Mouse (Mus musculus) lung, postnatal 4 days (tissue): ENCODE results near the gene Col6a1.

Experiments used
- DNase-seq, 2 experiments: peaks; one replicate each; pipeline ENCODE4 v3.0.0; 2021

The Col6a1 gene

DNA sequence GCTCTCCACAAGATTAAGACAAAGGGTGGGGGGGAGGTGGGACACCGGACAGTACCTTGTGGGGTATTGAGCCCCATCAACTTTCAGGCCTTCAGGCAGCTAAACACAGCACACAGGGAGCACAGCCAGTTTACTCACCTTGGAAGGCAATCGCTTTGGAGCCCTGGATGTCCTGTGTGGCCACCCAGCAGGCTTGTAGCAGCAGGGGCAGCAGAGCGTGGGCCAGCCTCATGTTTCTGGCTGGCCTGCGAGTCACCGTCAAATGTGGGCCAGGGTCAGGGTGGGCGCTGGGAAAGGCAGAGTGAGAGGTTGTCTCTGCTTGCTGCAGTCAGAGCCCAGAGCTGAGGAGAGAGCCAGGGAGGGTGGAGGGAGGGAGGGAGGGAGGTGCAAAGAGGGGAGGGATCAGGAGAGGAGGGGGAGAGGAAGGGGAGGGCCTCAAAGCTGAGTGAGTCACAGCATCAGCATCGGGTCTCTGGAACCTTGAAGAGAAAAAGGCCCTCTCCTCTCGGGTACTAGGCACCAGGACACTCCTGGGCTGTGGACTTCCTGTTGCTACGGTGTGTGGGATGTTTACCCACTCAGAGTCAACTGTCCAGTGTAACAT lies at the start of gene Col6a1:
TSS of gene Col6a1 (minus strand) at position 487 of the 604 bp plus-strand sequence.
- peak; percentile 42 to 44 for DNase-seq

DNA sequence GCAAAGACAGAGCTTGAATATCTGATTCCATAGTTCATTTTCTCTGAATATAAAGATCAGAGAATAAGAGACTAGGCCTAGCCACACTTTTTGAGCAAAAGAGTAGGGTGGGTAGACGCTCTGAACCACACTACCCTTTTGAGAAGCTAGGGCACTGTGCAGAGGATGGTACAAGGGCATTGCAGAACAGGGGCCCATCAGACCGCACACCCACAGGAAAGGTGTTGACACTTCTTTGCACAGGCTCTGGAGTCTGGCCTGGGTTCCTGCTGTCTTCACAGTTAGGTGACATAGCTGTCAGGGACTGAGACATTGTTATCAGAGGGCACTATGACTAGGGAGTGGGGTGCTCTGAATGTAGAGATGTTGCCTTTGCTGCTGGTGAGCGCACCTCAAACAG lies 45.7 kb upstream of the Col6a1 start:
- no peak for DNase-seq

DNA sequence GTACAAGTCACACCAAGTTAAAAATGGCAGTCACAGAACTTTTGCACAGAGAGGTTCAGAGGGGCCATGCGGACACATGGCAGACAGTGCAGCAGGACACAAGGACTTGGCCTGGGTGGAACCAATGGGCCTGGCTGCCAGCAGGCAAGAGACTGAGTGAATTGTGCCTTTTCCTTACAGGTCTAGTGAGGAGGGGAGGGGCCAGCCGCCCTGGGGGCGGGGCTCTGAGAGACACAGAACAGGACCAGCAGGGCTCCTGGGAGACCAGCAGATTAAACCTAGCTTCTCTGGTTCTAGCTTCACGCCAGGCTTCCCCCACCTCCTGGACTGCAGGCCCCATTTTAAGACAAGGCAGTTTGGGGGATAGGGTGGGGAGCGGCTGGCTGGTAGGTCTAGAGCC lies 45.1 kb upstream of the Col6a1 start:
- no peak for DNase-seq

DNA sequence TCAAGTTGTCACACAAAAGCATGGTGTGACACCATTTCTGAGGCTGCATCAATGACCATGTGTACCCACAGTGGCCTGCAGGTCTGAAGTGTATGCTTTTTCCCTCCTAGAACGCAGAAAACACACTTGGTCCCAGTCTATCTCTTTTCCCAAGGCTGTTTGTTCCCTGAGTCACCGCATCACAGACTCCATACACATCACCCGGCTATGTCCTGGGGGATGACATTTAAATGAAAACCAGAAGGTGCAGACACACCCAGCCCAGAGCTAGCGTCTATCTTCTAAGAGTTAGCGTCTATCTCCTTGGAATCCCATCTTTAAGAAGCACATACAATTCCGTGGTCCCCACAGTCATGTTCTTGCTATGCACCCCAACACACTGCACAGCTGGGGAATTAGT lies 43.6 kb upstream of the Col6a1 start:
- peak in 1 of 2 experiments; percentile 10 for DNase-seq

DNA sequence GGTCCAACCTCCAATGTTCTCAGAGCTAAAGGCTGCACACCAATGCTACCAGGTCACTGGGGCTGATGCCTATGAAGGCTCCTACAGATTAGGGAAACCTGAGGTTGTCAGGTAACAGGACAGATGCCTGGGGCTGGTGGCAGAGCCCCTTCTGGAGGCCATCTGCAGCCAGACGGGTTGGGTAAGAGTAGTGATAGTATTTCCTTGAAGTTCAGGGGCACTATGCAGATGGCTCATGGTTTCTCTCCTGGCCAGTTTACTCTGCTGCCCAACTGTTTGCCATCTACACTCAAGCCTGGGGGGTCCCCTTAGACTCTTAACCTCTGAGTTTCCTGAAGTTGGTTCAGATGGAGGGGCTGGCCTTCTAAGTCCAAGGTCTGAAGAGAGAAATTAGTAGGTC lies 40.2 kb upstream of the Col6a1 start:
- no peak for DNase-seq

DNA sequence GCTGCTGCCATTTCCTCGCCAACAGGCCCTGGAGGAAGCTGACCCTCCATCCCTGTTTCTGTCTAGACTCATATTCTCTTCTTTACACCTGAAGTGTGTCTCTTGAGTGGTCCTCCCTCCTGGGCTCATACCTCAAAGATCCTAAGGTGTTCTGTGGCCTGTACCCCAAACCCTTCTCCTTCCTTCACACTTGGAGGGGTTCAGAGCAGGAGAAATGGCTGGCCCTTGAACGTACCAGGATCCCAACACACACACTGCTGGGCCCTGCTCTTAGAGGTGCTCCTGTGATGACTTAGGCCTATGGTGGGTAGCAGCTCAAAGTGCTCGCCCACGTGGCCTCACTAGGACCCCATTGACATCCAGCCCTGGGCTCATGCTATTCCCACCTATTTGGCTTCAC lies 39.0 kb upstream of the Col6a1 start:
- DNase-seq = no peak

DNA sequence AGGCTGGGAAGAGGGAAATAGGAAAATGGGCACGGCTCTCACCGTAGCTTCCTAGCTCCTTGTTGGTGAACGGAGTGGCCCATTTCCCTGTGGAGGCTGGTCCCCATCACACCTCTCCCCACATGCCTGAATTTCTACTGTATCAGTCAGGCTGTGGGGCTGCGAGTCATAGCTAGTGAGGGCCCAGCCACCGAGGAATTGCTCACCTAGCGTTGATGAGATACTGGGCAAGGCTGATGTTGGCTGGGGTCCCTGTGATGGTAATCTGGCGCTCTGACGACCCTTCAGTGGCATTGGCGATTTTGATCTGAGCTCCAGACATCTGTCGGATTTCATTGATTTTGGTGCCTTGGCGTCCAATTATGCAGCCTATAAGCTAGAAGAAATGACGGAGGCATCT lies 37.0 kb upstream of the Col6a1 start:
- no peak for DNase-seq

DNA sequence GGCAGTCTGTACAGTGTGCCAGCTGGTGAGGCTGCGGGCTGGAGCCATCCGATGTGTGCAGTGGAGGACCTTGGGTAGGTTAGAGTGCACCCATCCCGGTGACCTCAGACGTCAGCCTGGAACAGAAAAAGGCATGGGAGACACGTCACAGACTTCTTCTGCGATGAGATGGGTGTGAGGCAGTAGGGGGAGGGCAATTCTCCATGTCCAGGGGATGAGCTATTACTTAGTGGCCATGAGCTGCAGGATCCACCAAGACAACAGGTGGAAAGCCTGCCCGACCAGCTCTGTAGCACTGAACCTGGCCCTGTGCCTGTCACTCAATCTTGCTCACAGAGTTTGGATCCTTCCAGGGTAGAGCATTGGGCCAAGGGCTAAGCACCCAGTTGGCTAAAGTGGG lies 36.4 kb upstream of the Col6a1 start:
- no peak for DNase-seq

DNA sequence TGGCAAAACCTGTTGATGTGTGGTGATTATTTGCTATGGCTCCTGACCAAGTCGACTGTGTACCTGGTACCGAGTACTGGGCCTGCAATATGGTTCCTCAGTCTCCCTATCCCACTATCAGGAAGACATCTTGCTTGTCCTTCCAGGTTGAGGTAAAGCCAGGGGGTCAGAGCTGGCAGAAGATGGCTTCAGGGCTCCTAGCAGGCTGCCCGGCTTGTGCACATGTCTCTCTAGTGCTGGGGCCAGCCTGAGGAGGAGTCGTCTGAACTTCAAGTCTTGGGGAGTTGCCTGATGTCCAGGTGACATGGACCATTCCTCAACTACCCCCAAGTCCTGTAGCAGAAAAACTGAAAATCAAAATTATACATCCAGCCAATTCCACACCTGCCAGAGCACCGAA lies 33.9 kb upstream of the Col6a1 start:
- no peak for DNase-seq

DNA sequence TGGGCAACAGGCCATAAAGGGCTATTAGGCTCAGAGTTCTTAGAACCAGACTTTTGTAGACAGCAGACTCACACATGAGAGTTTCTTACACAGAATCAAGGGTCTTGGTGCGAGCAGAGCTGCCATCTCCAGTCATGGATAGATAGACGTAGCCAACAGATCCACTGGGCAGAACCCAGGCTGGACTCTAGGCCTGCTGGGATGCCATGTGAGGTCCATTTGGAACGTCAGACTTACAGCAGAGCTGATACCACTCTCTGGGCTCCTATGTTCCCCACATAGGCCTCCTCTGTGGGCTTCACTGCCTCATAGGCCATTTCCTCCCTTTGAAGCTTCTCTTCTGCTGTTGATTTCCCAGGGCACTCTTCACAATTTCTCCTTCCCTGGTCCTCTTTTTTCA lies 27.7 kb upstream of the Col6a1 start:
- DNase-seq = no peak

DNA sequence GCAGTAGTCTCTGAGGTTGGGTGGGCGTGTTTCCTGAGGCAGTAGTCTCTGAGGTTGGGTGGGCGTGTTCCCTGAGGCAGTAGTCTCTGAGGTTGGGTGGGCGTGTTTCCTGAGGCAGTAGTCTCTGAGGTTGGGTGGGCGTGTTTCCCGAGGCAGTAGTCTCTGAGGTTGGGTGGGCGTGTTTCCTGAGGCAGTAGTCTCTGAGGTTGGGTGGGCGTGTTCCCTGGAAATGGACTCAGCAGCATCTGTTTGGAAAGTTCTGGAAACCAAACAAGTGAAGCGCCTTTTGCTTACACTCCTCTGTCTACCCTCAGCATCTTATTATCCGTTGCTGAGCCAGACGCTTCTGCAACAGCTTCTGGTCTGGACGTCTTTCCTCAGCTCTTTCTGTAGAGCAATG lies 18.3 kb upstream of the Col6a1 start:
- DNase-seq = peak in 1 of 2 experiments; percentile 7

DNA sequence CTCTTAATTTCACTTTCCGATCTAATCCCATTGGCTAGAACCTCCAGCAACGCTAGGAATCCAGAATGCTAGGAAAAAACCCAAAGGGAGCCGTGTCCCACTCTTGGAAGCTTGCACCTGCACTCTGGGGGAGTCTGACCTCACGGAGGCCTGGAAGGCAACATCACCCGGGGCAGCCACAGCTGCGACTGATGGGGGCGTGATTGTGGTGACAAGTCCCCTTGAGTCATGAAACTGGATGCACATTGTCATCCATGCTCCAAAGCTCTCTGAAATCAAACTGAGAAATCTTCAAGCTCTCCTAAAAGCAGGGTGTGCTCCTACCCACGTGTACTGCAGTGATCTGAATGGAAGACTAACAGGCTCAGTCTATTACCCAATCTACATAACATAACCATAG lies 10.8 kb upstream of the Col6a1 start:
- peak in 1 of 2 experiments; percentile 12 for DNase-seq

DNA sequence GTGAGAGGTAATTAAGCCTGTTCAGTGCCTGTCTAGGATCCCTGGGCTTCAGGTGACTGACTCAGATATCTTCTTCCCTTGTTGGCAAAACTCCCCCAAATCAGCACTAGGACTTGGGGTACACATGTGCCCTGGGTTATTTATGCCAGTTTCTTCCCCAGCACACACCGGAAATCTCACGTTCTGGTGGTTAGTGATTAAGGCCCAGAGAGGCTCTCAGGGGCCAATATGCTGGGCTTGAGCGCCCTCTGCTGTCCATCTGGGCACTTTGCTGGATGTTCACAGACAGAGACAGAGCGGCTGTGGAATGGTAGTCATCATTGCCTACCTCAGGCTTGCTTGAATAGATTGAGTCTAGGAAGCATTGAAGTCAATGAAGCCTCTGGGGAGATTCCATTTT lies 9.0 kb upstream of the Col6a1 start:
- peak; percentile 78 to 85 for DNase-seq

DNA sequence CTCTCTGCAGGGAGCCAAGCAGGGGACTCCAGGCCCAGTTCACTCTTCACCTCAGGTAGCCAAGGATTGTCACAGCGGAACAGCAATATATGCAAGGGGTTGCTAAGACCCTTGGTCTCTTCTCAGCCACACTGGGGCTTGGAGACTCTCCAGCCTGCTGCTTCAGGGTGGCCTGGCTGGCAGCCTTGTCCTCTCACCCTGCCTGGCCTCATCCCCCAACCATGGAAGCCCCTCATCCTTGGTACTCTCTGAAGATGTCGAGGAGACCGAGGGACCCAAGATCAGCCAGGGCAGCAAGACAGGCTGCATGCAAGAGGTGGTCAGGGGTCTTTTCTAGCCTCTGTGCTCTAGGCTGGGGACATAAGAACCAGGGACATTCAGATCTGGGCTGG lies 7.7 kb upstream of the Col6a1 start:
- no peak for DNase-seq

DNA sequence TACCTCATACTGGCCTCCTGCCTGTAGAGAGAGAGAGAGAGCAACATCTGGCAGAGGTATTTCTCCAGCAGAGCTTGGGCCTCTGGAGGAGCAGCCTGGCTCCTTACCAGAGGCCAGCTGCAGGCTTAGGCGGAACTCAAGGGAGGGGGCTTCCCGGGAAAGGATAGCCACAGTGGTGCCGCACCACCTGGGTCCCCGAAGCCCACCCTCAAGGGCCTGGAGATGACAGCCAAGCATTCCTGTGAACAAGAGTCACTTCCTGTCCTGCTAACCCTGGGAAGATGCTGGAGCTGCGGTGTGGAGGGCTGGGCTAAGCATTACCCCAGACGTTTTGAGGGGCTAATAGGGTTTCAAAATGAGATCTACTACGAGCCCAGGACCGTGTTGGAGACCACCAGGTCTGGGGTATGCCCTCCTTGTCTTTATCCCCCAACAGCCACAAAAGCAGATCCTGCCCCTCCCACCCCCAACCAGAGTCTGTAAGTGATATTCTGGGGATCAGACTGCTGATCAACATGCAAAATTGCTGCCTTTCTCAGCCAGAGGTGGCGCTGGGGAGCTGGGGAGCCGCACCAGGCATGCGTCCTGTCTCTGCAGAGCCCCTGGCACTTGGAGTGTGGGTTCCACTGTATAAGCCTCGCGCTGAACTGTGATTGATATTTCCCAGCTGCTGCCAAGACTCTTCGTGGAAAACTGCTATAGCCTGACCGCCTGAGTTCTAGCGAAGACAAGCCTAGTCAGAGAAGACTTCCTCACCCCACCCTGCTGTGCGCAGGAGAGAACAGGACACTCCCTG lies 7.1 kb upstream of the Col6a1 start:
- peak; percentile 90 to 94 for DNase-seq

DNA sequence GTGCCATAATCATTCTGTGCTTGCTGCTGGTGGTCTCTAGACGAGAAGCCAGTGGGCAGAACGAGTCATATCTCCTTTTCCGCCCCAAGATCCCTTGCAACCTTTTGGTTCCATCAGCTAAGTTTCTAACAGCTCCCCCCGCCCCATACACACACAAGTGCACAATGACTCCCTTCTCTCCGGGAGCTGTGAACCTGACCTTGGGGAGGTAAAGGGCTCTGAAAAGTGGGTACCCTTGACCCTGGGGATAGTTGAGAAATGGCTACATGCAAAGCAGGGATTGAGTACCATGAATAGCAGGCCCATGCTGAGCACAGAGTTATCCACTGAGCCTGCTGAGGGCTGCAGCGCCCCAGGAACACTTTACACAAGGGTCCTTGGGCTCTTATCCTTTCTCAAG lies 6.4 kb upstream of the Col6a1 start:
- DNase-seq = no peak

DNA sequence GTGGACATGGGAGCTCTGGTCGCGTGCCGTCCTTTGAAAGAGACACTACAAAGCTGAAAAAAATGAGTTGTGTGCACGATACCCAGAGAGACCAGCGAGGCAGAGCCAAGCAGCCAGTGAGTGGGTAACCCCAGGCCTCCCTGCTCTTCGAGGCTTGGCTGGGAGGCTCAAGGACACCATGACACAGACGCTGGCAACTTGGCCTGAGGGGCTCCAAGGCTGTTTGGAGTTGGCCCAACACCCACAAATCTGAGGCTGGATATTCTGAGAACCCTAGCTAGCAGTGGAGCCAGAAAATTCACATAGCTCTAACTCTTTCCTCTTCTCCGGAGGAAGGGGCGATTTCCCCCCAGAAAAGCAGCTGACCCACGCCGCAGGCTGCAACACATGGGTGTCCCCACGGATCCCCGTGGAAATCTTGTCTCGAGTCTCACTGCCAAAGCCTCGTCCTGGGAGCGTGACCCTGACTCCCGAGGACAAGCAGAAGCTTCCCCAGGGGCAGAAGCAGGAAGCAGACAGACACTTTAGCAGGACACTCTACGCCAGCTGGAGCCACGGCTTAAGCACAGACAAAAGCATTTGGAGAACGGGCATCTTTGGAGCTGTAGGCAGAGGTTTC lies 5.8 kb upstream of the Col6a1 start:
- DNase-seq = peak; percentile 35 to 52

DNA sequence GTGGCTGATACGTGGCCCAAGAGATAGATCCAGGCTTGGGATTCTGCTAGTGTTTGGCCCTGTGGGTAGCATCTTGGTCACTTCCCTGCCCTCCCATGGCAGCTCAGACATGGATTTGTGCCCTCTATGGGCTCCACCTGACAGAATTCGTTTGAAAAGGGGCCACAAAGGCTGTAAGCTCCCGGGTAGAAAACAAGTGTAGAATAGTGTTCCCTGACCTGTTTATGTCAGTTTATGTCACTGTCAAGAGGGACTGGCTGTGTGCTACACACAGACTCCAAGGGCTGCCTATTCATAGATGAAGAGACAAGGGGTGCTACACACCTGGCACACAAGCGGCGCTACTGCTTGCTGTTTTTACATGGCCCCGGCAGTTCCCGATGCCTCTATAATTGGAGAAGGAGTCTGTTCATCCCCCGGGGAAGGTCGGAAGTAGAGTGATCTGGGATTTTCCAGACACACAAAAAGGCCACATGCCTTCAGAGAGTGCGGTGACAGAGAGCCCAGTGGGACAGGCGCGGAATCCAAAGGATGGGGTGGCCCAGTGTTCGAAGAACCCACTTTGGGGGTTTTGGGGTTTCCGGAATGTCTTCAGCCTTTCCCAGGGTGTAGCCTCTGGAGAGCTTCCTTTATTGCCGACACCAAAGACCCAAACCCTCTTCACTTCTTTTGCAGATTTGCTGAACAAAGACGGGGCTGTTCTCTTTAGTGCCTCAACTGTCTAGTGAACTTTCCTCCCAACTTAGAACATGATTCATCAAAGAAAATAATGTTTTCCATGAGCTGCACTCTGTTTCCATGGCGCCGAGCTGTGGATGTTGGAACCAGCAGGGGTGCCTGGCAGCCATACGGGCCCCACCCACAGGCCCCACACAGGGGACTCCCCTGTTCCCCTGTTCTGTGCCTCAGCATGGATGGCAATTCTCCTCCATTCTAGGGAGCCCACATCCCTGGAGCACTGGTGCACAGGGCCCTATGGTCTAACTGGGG lies 4.0 kb upstream of the Col6a1 start:
- DNase-seq = peak; percentile 25 to 36

DNA sequence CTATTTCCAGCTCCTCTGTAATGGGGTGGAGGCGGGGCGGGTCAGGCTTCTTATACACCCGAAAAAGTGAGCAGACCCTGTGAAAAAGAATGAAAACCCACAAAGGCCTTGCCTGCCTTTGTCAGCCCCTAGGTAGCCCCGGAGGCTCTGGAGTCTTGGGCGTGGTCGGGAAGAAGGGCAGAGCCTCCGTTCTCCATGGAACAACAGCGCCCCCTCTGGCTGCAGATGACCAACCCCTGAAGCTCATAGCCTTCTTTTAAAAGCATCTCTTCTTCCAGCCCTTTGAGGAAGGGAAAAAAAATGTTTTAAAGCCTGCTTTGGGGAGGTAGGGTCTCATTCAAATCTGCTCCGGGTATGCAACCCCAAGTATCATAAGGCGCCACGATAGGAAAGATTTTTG lies 2.4 kb upstream of the Col6a1 start:
- DNase-seq = peak; percentile 86

DNA sequence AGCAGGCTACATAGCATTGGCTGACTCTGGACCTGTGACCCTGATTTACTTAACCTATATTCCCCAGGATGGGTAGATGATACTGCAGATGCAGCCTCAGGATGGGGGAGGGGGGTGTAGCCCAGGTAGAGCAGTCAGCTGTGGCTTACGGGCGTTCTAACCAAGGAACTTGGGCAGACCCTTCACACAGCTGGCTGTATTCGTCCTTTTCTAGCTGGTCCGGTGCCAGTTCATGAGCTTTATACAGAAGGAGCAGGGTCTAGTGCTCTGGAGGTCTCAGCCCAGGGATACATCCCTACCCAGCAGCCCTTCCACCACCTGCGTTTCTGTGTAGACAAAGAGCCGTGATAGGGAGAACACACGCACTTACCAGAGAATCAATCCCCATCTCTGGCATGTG lies 1.3 kb upstream of the Col6a1 start:
- DNase-seq = peak; percentile 3 to 16

DNA sequence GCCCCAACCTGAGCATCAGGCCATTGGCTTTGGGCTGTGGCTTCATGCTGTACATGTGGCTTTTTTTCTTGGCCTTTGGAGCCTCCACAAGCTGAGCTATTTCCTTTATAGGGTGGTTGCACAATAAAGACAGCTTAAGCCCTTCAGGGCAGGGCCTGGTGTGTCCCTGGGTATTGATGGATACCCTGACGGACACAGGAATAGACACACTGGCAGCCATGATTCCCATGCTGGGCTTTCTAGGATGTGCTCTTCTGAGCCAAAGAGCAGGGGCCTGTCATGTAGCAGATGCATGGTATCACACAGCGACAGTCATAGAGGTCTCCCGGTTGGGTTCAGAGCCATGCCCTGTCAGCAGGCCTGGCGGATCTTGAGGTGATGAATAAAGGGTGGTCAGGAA lies 898 bp upstream of the Col6a1 start:
- peak; percentile 3 to 22 for DNase-seq

DNA sequence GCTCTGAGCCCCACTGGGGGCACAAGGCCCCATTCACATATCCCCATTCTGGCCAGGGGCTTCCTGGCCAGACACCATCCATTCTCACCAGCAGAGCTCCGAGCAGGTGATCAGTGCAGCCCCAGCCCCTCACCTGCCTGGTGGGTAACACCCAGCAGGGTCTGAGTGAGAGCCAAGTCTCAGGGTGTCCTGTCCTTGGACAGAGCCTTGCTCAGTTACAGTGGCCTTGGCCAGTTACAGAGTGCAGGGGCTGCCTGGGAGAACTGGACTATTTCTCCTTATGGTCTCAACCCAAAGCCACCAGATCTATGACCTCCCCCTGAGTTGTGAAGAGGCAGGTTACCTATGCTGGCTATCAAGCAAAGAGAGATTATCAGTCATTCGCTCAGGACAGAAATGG lies 871 bp downstream of the Col6a1 start:
- peak in 1 of 2 experiments; percentile 19 for DNase-seq

DNA sequence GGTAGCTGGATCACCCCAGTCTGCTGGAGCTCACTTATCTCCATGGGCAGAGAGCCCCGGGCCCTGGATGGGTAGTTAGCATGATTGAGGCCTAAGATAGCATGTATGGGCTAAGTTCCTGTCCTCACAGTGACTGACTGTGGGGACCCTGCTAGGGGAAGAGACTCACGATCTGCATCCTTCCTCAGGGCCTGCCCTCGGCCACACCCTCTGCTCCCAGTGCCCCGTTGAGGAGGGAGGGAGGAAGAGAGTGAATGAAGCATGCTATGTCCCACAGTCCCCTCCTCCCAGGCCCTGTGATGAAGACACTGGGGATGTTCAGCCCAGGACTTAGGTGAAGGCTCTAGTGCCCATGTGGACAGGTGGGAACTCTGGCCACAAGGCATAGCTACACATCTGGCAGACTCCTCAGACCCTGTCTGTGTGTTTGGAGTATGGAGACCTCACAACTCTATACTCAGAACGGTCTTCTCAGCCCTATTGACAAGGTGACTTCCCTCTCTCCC lies 1.7 kb downstream of the Col6a1 start:
- DNase-seq = peak in 1 of 2 experiments; percentile 24
